17 mouse cellular contexts compared by ENCODE assay signal in genomic region chr2:17671566-17671965, GRCm38 (mm10). TPM values are rescaled to one million over a fixed set of nuclear protein-coding genes. Genes with fewer than 3 reads are reported as not detected.
DNase-seq lines count a peak whose midpoint lies in the region; ATAC-seq and TF ChIP-seq lines count a peak whose summit lies in the region.
"Had no signal": no experiment of that assay in that cellular context is flagged by ENCODE, and none has a peak within 500 bp of the region (broad histone marks: within the 10 kb centered on the region; RNA-seq: fewer than 3 reads in every experiment).

No protein-coding gene starts in this region.

- no peak for DNase-seq in hindbrain, embryonic 10.5 days (ENCODE audit: low spot score)
- DNase-seq in hindbrain, embryonic 11.5 days (ENCODE audit: low spot score), result no peak
- peak; percentile 0 for DNase-seq in spleen, adult 12 weeks (ENCODE audit: low spot score)
- no peak for DNase-seq in spleen, postnatal 4 days (ENCODE audit: low spot score in 2 of 2)
- no peak for DNase-seq in midbrain, postnatal 0 days (ENCODE audit: low spot score)
- DNase-seq in thymus, postnatal 4 days, result peak; percentile 25
- no peak for DNase-seq in left cerebral cortex, adult 9 months (ENCODE audit: low spot score in 2 of 2)
- DNase-seq: cerebellum, adult 2 months; heart, adult 2 months; heart, postnatal 10 days; lung, embryonic 14.5 days; retina, postnatal 1 day had no signal

- no peak overlapping the region for H3K4me3 ChIP-seq in hindbrain, embryonic 10.5 days
- H3K4me3 ChIP-seq in hindbrain, embryonic 11.5 days (ENCODE audit: low read depth, low read length), result no peak overlapping the region
- H3K4me3 ChIP-seq in midbrain, postnatal 0 days (ENCODE audit: low read depth, low read length), result no peak overlapping the region
- no peak overlapping the region for H3K4me3 ChIP-seq in kidney, embryonic 16.5 days (ENCODE audit: low read length)
- H3K4me3 ChIP-seq: embryonic facial prominence, embryonic 15.5 days; forebrain, embryonic 13.5 days; heart, adult 2 months; neural tube, embryonic 13.5 days had no signal

- WGBS in hindbrain, embryonic 10.5 days, result 65% methylated on average over 8 of the region's 8 CpGs
- 75% methylated on average over 8 of the region's 8 CpGs for WGBS in hindbrain, embryonic 11.5 days
- WGBS in midbrain, postnatal 0 days, result 76% methylated on average over 8 of the region's 8 CpGs
- WGBS in kidney, embryonic 16.5 days, result 75% methylated on average over 8 of the region's 8 CpGs

- H3K9me3 ChIP-seq in hindbrain, embryonic 10.5 days, result no peaks in the 10 kb centered on the region
- no peaks in the 10 kb centered on the region for H3K9me3 ChIP-seq in hindbrain, embryonic 11.5 days (ENCODE audit: control insufficient read depth, low read length)
- H3K9me3 ChIP-seq in midbrain, postnatal 0 days (ENCODE audit: low read length), result no peaks in the 10 kb centered on the region
- H3K9me3 ChIP-seq in kidney, embryonic 16.5 days (ENCODE audit: low read length), result no peaks in the 10 kb centered on the region
- H3K9me3 ChIP-seq: embryonic facial prominence, embryonic 15.5 days; forebrain, embryonic 13.5 days; neural tube, embryonic 13.5 days had no signal

- H3K4me2 ChIP-seq in hindbrain, embryonic 11.5 days (replicated peaks; ENCODE audit: low read depth, low read length), result no peak overlapping the region
- no peak overlapping the region for H3K4me2 ChIP-seq in midbrain, postnatal 0 days (ENCODE audit: low read depth, low read length, poor library complexity, severe bottlenecking)
- no peak overlapping the region for H3K4me2 ChIP-seq in kidney, embryonic 16.5 days (replicated peaks; ENCODE audit: low read depth, low read length)
- H3K4me2 ChIP-seq: embryonic facial prominence, embryonic 15.5 days; forebrain, embryonic 13.5 days; lung, embryonic 14.5 days; neural tube, embryonic 13.5 days had no signal

- TF ChIP-seq CTCF in midbrain, postnatal 0 days (IDR thresholded peaks at IDR 0.05), result no peak

- peaks cover 9% of the 10 kb centered on the region; the same call in 1 of the 2 replicates for H3K27me3 ChIP-seq in hindbrain, embryonic 10.5 days (ENCODE audit: insufficient read depth, poor library complexity, severe bottlenecking)
- H3K27me3 ChIP-seq in hindbrain, embryonic 11.5 days (ENCODE audit: control insufficient read depth, insufficient read depth, low read length), result no peaks in the 10 kb centered on the region
- H3K27me3 ChIP-seq in midbrain, postnatal 0 days (ENCODE audit: insufficient read depth, low read length), result no peaks in the 10 kb centered on the region
- H3K27me3 ChIP-seq in kidney, embryonic 16.5 days (ENCODE audit: insufficient read depth, low read length), result no peaks in the 10 kb centered on the region
- H3K27me3 ChIP-seq: embryonic facial prominence, embryonic 15.5 days; forebrain, embryonic 13.5 days; neural tube, embryonic 13.5 days had no signal

- no peak overlapping the region for H3K9ac ChIP-seq in hindbrain, embryonic 11.5 days (ENCODE audit: low read depth, low read length)
- no peak overlapping the region for H3K9ac ChIP-seq in midbrain, postnatal 0 days (replicated peaks; ENCODE audit: low read length, poor library complexity, severe bottlenecking)
- no peak overlapping the region for H3K9ac ChIP-seq in kidney, embryonic 16.5 days (replicated peaks; ENCODE audit: low read length)
- H3K9ac ChIP-seq: embryonic facial prominence, embryonic 15.5 days; forebrain, embryonic 13.5 days; lung, embryonic 14.5 days; neural tube, embryonic 13.5 days had no signal

- H3K4me1 ChIP-seq in hindbrain, embryonic 10.5 days (replicated peaks), result peaks cover 41% of the 10 kb centered on the region
- no peaks in the 10 kb centered on the region for H3K4me1 ChIP-seq in hindbrain, embryonic 11.5 days (replicated peaks; ENCODE audit: control insufficient read depth, insufficient read depth, low read length)
- H3K4me1 ChIP-seq in midbrain, postnatal 0 days (ENCODE audit: insufficient read depth, low read length), result no peaks in the 10 kb centered on the region
- no peaks in the 10 kb centered on the region for H3K4me1 ChIP-seq in kidney, embryonic 16.5 days (ENCODE audit: insufficient read depth, low read length)
- H3K4me1 ChIP-seq: embryonic facial prominence, embryonic 15.5 days had no signal

- H3K36me3 ChIP-seq in hindbrain, embryonic 10.5 days, result no peaks in the 10 kb centered on the region
- no peaks in the 10 kb centered on the region for H3K36me3 ChIP-seq in hindbrain, embryonic 11.5 days (ENCODE audit: control insufficient read depth, insufficient read depth, low read length)
- no peaks in the 10 kb centered on the region for H3K36me3 ChIP-seq in midbrain, postnatal 0 days (ENCODE audit: insufficient read depth, low read length)
- H3K36me3 ChIP-seq in kidney, embryonic 16.5 days (ENCODE audit: insufficient read depth, low read length), result no peaks in the 10 kb centered on the region
- H3K36me3 ChIP-seq: embryonic facial prominence, embryonic 15.5 days; neural tube, embryonic 13.5 days had no signal

- H3K27ac ChIP-seq in hindbrain, embryonic 10.5 days, result peak overlapping the region; percentile 63; the same call in 1 of the 2 replicates
- no peak overlapping the region for H3K27ac ChIP-seq in hindbrain, embryonic 11.5 days (ENCODE audit: low read depth, low read length)
- peak overlapping the region; percentile 18; the same call in 1 of the 2 replicates for H3K27ac ChIP-seq in midbrain, postnatal 0 days (ENCODE audit: low read depth, low read length)
- no peak overlapping the region for H3K27ac ChIP-seq in kidney, embryonic 16.5 days (ENCODE audit: low read length)
- H3K27ac ChIP-seq: embryonic facial prominence, embryonic 15.5 days; forebrain, embryonic 13.5 days; heart, adult 2 months had no signal

- no peak for ATAC-seq in hindbrain, embryonic 11.5 days (ENCODE audit: low FRiP score)
- no peak for ATAC-seq in midbrain, postnatal 0 days (ENCODE audit: low FRiP score)
- no peak for ATAC-seq in kidney, embryonic 16.5 days (ENCODE audit: low FRiP score, low TSS enrichment)
- ATAC-seq: forebrain, embryonic 13.5 days; intestine, embryonic 16.5 days had no signal

RNA-seq across cellular contexts. Expression of gene Nebl, which starts 59.7 kb away (rescaled TPM):
- polyA plus RNA-seq in hindbrain, embryonic 10.5 days (2016; fragmentation: Nextera tagmentation; extraction: Ambion mirVana), result 6.3 and 8.1 TPM in 2 replicates
- polyA plus RNA-seq in hindbrain, embryonic 11.5 days (2014; fragmentation: Nextera tagmentation; extraction: Ambion mirVana), result 6.9 and 8.6 TPM in 2 replicates
- total RNA-seq in midbrain, postnatal 0 days (2014; rRNA removed), result 24.0 and 25.1 TPM in 2 replicates
- 8.4 and 11.7 TPM in 2 replicates for polyA plus RNA-seq in midbrain, postnatal 0 days (2015; fragmentation: Nextera tagmentation; extraction: Ambion mirVana)
- polyA plus RNA-seq in kidney, embryonic 16.5 days (2015; fragmentation: Nextera tagmentation; extraction: Ambion mirVana), result 9.4 and 9.7 TPM in 2 replicates

Comparison
In these comparisons a context has a peak if more than half of its experiments do, and no peak if none do; other contexts are left out.
1. DNase-seq: peak in spleen, adult 12 weeks (single experiment) and thymus, postnatal 4 days (single experiment); none in hindbrain, embryonic 10.5 days (single experiment), hindbrain, embryonic 11.5 days (single experiment), spleen, postnatal 4 days (0 of 2), midbrain, postnatal 0 days (single experiment) and left cerebral cortex, adult 9 months (0 of 2).
2. H3K27ac ChIP-seq: peak in hindbrain, embryonic 10.5 days (single experiment) and midbrain, postnatal 0 days (single experiment); none in hindbrain, embryonic 11.5 days (single experiment) and kidney, embryonic 16.5 days (single experiment).